Mouse (Mus musculus): ENCODE data around the gene Ptgds.

The Ptgds gene

DNA sequence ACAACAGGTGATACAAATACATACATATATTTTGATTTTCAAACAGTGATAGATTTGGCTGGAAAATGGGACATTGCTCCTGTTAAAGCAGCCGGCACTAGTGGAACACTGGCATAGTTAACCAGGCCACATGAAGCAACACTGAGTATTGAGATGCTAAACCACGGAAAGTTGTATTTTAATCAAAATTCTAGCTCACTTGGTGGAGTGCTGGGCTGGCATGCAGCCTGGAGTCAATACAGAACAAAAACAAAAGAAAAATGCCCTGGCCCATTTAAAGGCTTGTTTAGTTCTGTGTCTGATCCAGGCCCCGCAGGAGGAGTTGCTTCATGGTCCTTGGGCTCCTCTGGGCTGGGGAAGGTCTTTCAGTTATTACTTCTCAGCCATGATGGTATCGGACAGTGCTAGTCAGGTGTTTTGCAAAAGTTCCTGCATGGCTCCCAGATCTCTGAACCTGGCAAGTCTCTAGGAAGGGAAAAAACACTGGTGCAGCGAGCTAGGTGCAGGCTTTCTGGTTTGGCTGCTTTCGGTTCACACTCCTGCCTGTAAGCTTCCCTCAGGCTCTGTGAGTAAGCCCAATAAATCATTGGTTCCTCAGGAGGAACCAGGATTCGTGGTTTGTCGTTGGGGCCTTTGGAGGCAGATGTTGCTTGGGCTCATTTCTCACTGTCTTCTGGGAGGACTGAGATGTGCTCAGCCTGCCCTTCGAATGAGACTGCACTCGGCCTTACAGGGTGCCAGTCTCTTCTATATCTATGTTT, 9.9 kb upstream of the Ptgds start:
- no peak for DNase-seq

DNA sequence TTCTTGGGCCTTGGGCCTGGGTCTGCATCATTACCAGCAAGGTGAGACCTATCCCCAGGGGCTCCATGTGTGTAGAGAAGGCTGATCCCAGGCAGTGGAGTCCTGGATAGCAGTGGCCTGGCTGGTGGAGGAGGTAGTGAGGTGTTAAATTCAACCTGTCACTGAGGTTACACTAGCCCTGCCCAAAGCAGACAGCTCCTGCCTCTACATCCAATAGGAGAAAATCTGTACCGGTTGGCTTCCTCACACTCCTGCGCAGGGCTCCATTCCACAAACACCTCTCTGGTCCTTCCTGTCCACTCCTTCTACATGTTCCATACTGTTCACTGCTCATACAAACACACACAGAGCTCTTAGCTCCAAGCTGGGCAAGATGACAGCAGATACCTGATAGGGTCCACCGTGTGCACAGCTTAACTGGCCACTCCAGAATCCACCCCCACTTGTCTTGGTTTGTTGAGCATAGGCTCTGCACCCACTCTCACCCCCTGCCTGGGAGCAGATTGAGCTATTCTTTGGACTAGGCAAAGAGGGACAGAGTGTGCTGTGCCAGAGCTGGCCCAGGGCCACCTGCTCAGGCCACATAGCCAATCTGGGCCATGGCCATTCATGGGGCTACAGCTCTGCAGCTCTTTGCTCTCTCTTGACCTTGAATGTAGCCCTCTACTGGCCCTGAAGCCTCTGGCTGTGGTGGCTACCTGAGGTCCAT, 8.3 kb upstream of the Ptgds start:
- peak; percentile 72 for DNase-seq

- no peak for DNase-seq
These were observed 7.7 kb upstream of the Ptgds start for GRCm38 (mm10) chr2:25477541-25477940.

- no peak for DNase-seq
These were observed 2.7 kb upstream of the Ptgds start for GRCm38 (mm10) chr2:25472550-25472949.

- peak; percentile 50 for DNase-seq
These were observed 607 bp downstream of the Ptgds start for GRCm38 (mm10) chr2:25468962-25469915.

DNA sequence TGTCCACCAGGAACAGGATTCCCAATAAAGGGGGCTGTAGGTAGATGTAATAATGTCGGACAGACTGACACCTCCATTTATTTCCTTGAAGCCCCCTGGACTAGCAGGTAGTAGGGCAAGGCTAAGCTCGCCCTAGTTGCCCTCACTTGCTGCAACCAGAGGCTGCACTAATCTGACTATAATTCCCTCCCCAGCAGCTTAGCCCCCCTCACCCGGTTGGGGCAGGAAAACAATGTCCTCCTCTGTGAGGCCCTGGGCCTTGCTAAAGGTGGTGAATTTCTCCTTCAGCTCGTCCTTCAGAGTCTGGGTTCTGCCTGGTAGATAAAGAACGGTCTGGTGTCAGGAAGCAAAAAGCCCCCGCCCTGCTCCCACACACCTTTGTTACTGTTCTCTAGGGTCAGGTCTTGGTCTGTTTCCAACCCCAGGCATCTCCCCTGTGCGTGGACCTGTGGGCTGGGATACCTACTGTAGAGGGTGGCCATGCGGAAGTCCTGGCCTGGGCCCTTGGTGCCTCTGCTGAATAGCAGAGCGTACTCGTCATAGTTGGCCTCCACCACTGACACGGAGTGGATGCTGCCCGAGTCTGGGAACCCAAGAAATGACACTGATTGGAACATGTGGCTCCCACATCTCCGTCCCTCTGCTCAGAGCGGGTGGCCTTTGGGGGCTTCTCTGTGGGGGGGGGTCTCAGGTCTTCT, 2.1 kb downstream of the Ptgds start:
- no peak for DNase-seq

DNA sequence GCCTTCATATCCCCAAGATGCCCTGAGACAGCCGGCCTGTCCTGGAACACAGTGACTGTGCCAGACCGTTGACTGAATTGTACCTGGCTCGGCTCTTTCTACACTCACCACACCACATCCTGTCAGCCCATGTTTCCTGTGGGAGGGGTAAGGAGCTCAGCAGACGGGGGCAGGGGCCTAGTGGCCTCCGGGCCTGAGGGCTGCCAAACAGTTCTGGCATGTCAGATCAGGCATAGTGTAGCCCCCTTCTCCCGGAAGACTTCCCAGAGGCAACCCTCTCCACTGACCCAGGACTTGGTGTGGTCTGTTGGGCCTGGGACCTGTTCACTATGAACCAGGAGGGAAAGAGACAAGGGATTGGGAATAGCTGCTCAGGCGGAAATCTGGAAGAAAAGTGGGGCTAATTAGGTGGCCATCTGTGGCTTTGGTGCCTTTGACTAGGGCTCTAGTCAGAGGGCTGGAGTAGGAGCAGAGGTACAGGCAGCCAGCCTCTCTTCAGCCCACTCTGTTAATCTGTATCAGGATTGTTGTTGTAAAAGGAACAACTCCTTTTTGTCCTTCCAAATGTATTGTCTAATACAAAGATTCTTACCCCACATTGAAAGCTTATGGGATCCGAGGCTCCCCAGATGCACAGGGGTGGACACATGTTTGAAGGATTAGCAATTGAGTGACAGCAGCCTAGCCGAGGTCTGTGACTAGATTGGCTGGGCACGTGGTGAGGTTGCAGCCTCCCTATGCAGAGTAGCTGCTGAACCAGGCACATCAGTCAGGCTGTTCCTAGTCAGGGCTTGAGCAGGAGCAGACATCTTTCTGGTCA, 3.8 kb downstream of the Ptgds start:
- DNase-seq = no peak

- no peak for DNase-seq
These were observed 4.6 kb downstream of the Ptgds start for GRCm38 (mm10) chr2:25465256-25465655.

DNA sequence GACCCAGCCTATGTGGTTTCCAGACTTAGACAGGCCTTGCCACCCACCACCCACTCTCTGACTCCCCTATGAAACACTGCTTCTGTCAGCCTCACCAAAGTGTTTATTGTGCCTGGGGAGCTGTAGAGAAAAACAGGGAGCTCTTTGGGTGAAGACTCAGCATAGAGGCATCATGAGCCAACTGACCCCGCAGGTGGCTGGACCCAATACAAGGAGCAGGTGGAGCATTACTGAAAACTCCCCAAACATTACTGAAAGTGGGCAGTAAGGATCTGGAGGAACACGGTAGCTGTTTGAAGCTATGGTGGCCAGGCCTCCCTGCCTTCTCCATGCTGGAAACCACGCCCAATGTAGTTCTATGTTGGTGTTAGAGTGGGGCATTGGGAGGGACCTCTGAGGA, 6.2 kb downstream of the Ptgds start:
- no peak for DNase-seq

- DNase-seq = no peak
These were observed 8.4 kb downstream of the Ptgds start for GRCm38 (mm10) chr2:25461407-25461806.

- DNase-seq = peak; percentile 98
These were observed 9.1 kb downstream of the Ptgds start, which contains the start of gene Paxx for GRCm38 (mm10) chr2:25460551-25461309. Gene Paxx (minus strand): TSS chr2:25461094.

- DNase-seq = no peak
These were observed 9.7 kb downstream of the Ptgds start for GRCm38 (mm10) chr2:25460135-25460534.

- DNase-seq = no peak
These were observed 10.9 kb downstream of the Ptgds start for GRCm38 (mm10) chr2:25458911-25459310.

- DNase-seq = no peak
These were observed 12.6 kb downstream of the Ptgds start for GRCm38 (mm10) chr2:25457022-25457896.

- no peak for DNase-seq
These were observed 13.5 kb downstream of the Ptgds start, which contains the start of gene Clic3 for GRCm38 (mm10) chr2:25456205-25456953. Gene Clic3 (plus strand): TSS chr2:25456838.

DNA sequence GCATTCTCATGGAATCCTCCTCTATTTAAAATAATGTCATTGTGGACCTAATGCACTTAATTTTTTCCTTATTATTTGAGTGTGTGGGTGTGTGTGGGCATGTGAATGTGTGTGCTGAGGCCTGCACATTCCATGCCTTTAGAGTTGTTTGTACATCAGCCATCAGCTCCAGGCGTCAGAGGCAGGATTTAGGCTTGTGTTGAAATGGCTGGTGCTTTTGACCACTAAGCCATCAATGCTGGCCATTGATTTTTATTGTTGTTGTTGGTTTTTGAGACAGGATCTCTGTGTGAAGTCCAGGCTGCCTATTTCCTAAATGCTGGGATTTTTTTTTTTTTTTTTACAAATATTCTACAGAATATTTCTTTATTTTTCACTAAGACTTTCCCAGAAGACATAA, 16.9 kb downstream of the Ptgds start:
- no peak for DNase-seq

- DNase-seq = peak; percentile 44
These were observed 18.8 kb downstream of the Ptgds start for GRCm38 (mm10) chr2:25450853-25451647.

- DNase-seq = no peak
These were observed 27.2 kb downstream of the Ptgds start for GRCm38 (mm10) chr2:25442682-25443081.
